Mouse (Mus musculus): ENCODE data around the gene Cep57. TPM values are rescaled to one million over a fixed set of nuclear protein-coding genes. Genes with fewer than 3 reads are reported as not detected.

Gene Cep57
- polyA plus RNA-seq (2014; fragmentation: Nextera tagmentation; extraction: Ambion mirVana): 60.2 and 66.1 TPM in 2 replicates

DNA sequence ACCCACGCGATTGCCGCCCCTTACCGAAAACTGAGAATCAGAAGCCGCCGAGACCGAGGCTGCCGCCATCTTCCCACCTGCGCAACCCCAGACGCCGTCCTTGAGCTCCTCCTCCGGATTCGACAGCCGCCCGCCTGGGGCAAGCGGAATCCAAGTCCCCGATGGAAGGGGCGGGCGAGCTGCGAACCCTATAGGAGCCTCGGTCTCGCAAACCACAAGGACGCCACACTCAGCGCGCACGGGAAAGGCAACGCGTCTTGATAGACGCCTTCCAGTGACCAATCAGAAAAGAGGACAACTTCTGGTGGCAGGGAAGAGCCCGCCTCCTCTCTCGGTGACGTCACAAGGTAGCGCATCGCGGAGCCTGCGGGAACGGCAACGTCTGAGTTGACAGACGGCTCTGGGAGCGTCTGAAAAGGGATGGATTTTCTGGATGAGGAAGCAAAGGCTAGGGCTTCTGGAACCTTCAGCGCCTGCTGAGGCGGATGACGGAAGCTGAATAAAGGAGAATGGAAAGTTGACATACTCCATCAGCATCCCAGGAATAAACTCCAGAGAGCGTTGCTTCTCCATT is at the start of gene Cep57:
Cep57 (minus strand) TSS at position 276 of the 574 bp plus-strand sequence.
- no peaks in the 10 kb centered on the region for H3K36me3 ChIP-seq (ENCODE audit: control insufficient read depth, insufficient read depth, low read length)
- ATAC-seq (ENCODE audit: low FRiP score) (peak; percentile 95), DNase-seq (ENCODE audit: low spot score) (peak; percentile 96)
- no peaks in the 10 kb centered on the region; the same call in 1 of the 2 replicates for H3K4me1 ChIP-seq (replicated peaks; ENCODE audit: control insufficient read depth, insufficient read depth, low read length)
- H3K4me2 ChIP-seq (replicated peaks; ENCODE audit: low read depth, low read length): peak within 1 kb of the TSS; percentile 68
- H3K27me3 ChIP-seq (ENCODE audit: control insufficient read depth, insufficient read depth, low read length): no peaks in the 10 kb centered on the region
- peak within 1 kb of the TSS; percentile 85 for H3K4me3 ChIP-seq (ENCODE audit: low read depth, low read length)
- under 1% methylated on average over 44 of the region's 44 CpGs for WGBS
- H3K27ac ChIP-seq (ENCODE audit: low read depth, low read length): peak within 1 kb of the TSS; percentile 97
- H3K9ac ChIP-seq (ENCODE audit: low read depth, low read length): peak within 1 kb of the TSS; percentile 93
- H3K9me3 ChIP-seq (ENCODE audit: control insufficient read depth, low read length): no peaks in the 10 kb centered on the region

- ATAC-seq (ENCODE audit: low FRiP score): no peak
- H3K27ac ChIP-seq (ENCODE audit: low read depth, low read length): no peak overlapping the region
- DNase-seq (ENCODE audit: low spot score): no peak
- H3K36me3 ChIP-seq (ENCODE audit: control insufficient read depth, insufficient read depth, low read length): no peaks in the 10 kb centered on the region
- 61% methylated on average over 2 of the region's 2 CpGs for WGBS
- no peaks in the 10 kb centered on the region for H3K27me3 ChIP-seq (ENCODE audit: control insufficient read depth, insufficient read depth, low read length)
- H3K9me3 ChIP-seq (ENCODE audit: control insufficient read depth, low read length): no peaks in the 10 kb centered on the region
- H3K4me1 ChIP-seq (replicated peaks; ENCODE audit: control insufficient read depth, insufficient read depth, low read length): no peaks in the 10 kb centered on the region
- H3K9ac ChIP-seq (ENCODE audit: low read depth, low read length): no peak overlapping the region
- no peak overlapping the region for H3K4me3 ChIP-seq (ENCODE audit: low read depth, low read length)
- H3K4me2 ChIP-seq (replicated peaks; ENCODE audit: low read depth, low read length): no peak overlapping the region
Observed at GRCm38 (mm10) chr9:13875340-13875739, 48.4 kb upstream of the Cep57 start.

DNA sequence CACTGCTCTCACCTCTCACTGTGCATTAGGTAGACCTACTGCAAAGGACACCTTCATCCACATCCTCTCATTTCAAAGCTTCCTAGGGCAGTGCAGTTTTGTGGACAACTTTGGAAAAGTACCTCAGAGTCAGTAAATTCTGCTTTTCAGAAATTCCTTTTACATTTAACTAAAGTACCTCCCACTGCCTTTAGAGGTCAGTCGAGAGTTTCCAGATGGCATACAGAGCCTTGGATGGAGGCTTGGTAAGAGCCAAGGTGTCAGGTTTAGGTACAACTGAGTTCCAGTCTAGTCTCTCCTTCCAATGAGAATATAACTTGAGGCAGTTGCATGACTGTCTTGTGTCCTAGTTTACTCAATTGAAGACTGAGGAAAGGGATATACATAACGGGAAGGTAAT is 47.5 kb upstream of the Cep57 start:
- Histone ChIP-seq H3K9ac (ENCODE audit: low read depth, low read length) (no peak overlapping the region), H3K27me3 (ENCODE audit: control insufficient read depth, insufficient read depth, low read length) (no peaks in the 10 kb centered on the region), H3K27ac (ENCODE audit: low read depth, low read length) (no peak overlapping the region), H3K36me3 (ENCODE audit: control insufficient read depth, insufficient read depth, low read length) (no peaks in the 10 kb centered on the region), H3K4me1 (replicated peaks; ENCODE audit: control insufficient read depth, insufficient read depth, low read length) (no peaks in the 10 kb centered on the region), H3K4me2 (replicated peaks; ENCODE audit: low read depth, low read length) (no peak overlapping the region), H3K4me3 (ENCODE audit: low read depth, low read length) (no peak overlapping the region), H3K9me3 (ENCODE audit: control insufficient read depth, low read length) (no peaks in the 10 kb centered on the region)
- 42% methylated on average over 2 of the region's 2 CpGs for WGBS
- DNase-seq (ENCODE audit: low spot score) (peak; percentile 35), ATAC-seq (ENCODE audit: low FRiP score) (no peak)

- H3K4me1 ChIP-seq (replicated peaks; ENCODE audit: control insufficient read depth, insufficient read depth, low read length): no peaks in the 10 kb centered on the region
- no peak overlapping the region for H3K9ac ChIP-seq (ENCODE audit: low read depth, low read length)
- no peaks in the 10 kb centered on the region for H3K27me3 ChIP-seq (ENCODE audit: control insufficient read depth, insufficient read depth, low read length)
- WGBS: 90% methylated on average over 7 of the region's 7 CpGs
- DNase-seq (ENCODE audit: low spot score) (no peak), ATAC-seq (ENCODE audit: low FRiP score) (no peak)
- H3K4me2 ChIP-seq (replicated peaks; ENCODE audit: low read depth, low read length): no peak overlapping the region
- no peak overlapping the region for H3K4me3 ChIP-seq (ENCODE audit: low read depth, low read length)
- H3K27ac ChIP-seq (ENCODE audit: low read depth, low read length): no peak overlapping the region
- no peaks in the 10 kb centered on the region for H3K36me3 ChIP-seq (ENCODE audit: control insufficient read depth, insufficient read depth, low read length)
- no peaks in the 10 kb centered on the region for H3K9me3 ChIP-seq (ENCODE audit: control insufficient read depth, low read length)
Observed at GRCm38 (mm10) chr9:13871631-13872030, 44.7 kb upstream of the Cep57 start.

GRCm38 (mm10) chr9:13867646-13868045 is 40.7 kb upstream of the Cep57 start:
- DNase-seq (ENCODE audit: low spot score) (no peak), ATAC-seq (ENCODE audit: low FRiP score) (no peak)
- Histone ChIP-seq H3K9ac (ENCODE audit: low read depth, low read length) (no peak overlapping the region), H3K4me2 (replicated peaks; ENCODE audit: low read depth, low read length) (no peak overlapping the region), H3K27ac (ENCODE audit: low read depth, low read length) (no peak overlapping the region), H3K9me3 (ENCODE audit: control insufficient read depth, low read length) (no peaks in the 10 kb centered on the region), H3K36me3 (ENCODE audit: control insufficient read depth, insufficient read depth, low read length) (no peaks in the 10 kb centered on the region), H3K4me3 (ENCODE audit: low read depth, low read length) (no peak overlapping the region), H3K27me3 (ENCODE audit: control insufficient read depth, insufficient read depth, low read length) (no peaks in the 10 kb centered on the region), H3K4me1 (replicated peaks; ENCODE audit: control insufficient read depth, insufficient read depth, low read length) (no peaks in the 10 kb centered on the region)
- WGBS: 67% methylated on average over 2 of the region's 2 CpGs

DNA sequence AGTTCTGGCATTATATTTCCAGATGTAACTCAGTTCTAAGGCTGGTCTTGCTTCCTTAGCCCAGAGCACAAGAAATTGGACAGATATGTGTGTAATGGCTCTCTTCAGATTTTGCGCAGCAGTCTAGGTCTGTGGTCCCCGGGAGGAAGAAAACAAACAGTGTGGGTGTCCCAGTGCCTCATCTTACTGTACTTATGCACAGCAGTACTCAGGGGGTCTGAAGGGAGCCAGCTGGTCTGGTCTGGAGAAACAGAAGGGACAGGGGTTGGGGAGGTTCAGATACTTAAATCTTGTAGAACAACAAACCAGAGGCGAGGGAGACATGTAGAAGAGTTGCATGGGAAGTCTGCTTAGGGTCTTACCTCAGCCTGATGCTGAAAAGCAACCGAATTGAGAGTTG is 29.9 kb upstream of the Cep57 start:
- no peaks in the 10 kb centered on the region for H3K4me1 ChIP-seq (replicated peaks; ENCODE audit: control insufficient read depth, insufficient read depth, low read length)
- H3K9ac ChIP-seq (ENCODE audit: low read depth, low read length): no peak overlapping the region
- H3K4me3 ChIP-seq (ENCODE audit: low read depth, low read length): no peak overlapping the region
- ATAC-seq (ENCODE audit: low FRiP score) (no peak), DNase-seq (ENCODE audit: low spot score) (no peak)
- no peaks in the 10 kb centered on the region for H3K27me3 ChIP-seq (ENCODE audit: control insufficient read depth, insufficient read depth, low read length)
- H3K9me3 ChIP-seq (ENCODE audit: control insufficient read depth, low read length): no peaks in the 10 kb centered on the region
- no peak overlapping the region for H3K4me2 ChIP-seq (replicated peaks; ENCODE audit: low read depth, low read length)
- no peaks in the 10 kb centered on the region for H3K36me3 ChIP-seq (ENCODE audit: control insufficient read depth, insufficient read depth, low read length)
- H3K27ac ChIP-seq (ENCODE audit: low read depth, low read length): no peak overlapping the region
- WGBS: 74% methylated on average over 4 of the region's 4 CpGs

DNA sequence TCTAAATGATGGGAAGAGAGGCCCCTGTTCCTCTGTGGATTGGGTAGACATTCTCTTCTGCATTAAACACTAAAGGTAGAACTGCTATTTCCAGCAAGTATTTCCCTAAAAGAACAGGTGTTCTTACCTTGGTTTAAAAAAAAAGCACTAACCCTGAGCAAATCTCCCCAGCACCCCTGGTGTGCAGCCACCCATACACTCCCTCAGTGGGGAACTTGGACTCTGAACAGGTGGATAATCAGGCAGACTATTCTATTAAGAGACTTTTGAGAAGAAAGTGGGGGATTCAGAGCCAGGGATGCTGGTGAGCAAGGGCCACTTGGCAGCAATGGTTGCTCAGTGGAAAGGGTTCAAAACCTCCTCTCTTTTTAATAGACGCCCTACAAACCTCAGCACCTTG is 29.3 kb upstream of the Cep57 start:
- Histone ChIP-seq H3K4me3 (ENCODE audit: low read depth, low read length) (no peak overlapping the region), H3K36me3 (ENCODE audit: control insufficient read depth, insufficient read depth, low read length) (no peaks in the 10 kb centered on the region), H3K27me3 (ENCODE audit: control insufficient read depth, insufficient read depth, low read length) (no peaks in the 10 kb centered on the region), H3K27ac (ENCODE audit: low read depth, low read length) (no peak overlapping the region), H3K9ac (ENCODE audit: low read depth, low read length) (no peak overlapping the region), H3K4me1 (replicated peaks; ENCODE audit: control insufficient read depth, insufficient read depth, low read length) (no peaks in the 10 kb centered on the region), H3K4me2 (replicated peaks; ENCODE audit: low read depth, low read length) (no peak overlapping the region), H3K9me3 (ENCODE audit: control insufficient read depth, low read length) (no peaks in the 10 kb centered on the region)
- WGBS: 84% methylated on average over 1 of the region's 1 CpGs
- DNase-seq (ENCODE audit: low spot score): no peak
- ATAC-seq (ENCODE audit: low FRiP score): no peak

DNA sequence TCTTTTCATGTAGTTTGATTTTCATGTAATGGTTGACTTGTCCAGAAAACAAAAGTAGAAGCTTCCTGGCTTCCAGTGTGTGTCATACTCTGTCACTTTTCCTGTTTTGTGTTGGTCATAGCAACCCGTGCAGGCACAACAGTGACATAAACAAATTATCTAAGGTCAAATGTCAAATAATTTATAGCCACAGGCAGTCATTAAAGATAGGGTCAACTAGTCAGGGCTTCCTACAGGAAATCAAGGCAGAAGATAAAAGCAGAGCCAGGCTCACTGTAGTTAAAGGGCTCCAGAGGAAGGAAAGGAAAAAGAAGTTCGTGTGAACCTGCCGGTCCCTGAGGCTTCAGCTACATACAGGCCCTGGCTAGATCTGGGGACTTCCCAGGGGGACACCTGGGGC is 27.0 kb upstream of the Cep57 start:
- Histone ChIP-seq H3K9me3 (ENCODE audit: control insufficient read depth, low read length) (no peaks in the 10 kb centered on the region), H3K27ac (ENCODE audit: low read depth, low read length) (no peak overlapping the region), H3K4me2 (replicated peaks; ENCODE audit: low read depth, low read length) (no peak overlapping the region), H3K4me1 (replicated peaks; ENCODE audit: control insufficient read depth, insufficient read depth, low read length) (no peaks in the 10 kb centered on the region), H3K9ac (ENCODE audit: low read depth, low read length) (no peak overlapping the region), H3K36me3 (ENCODE audit: control insufficient read depth, insufficient read depth, low read length) (no peaks in the 10 kb centered on the region), H3K4me3 (ENCODE audit: low read depth, low read length) (no peak overlapping the region), H3K27me3 (ENCODE audit: control insufficient read depth, insufficient read depth, low read length) (no peaks in the 10 kb centered on the region)
- DNase-seq (ENCODE audit: low spot score): no peak
- WGBS: 81% methylated on average over 3 of the region's 3 CpGs
- ATAC-seq (ENCODE audit: low FRiP score): no peak
